Mouse (Mus musculus): ENCODE measurements around the gene Tmem206. TPM values are rescaled to one million over a fixed set of nuclear protein-coding genes. Genes with fewer than 3 reads are reported as not detected.

The Tmem206 gene
- polyA plus RNA-seq, 1 experiment from 2014 or later = 13.1 TPM

DNA sequence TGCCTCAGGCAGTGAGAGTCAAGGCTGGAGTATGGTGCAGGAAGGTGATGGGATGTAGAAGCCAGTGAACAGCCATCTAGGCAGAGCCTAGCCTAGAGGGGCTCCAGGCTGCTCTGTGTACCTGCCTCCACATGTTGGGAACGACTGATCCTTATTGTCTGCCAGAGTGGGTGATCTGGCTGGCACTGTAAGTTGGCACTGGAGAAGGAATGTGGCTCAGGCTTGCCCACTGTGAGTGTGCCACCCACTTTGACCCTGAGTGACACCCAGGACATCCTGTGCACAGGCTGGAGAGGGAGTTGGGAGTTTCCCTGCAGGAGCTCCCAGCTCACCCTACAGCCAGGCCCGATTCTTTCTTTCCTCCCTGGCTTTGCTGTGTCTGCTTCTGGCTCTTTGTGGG is 14.2 kb downstream of the Tmem206 start:
- Histone ChIP-seq H3K9ac (replicated peaks; ENCODE audit: low read depth) (no peak overlapping the region), H3K9me3 (ENCODE audit: low read length) (no peaks in the 10 kb centered on the region), H3K4me1 (ENCODE audit: insufficient read depth, low read depth, low read length) (no peaks in the 10 kb centered on the region), H3K36me3 (ENCODE audit: insufficient read depth, low read length) (0 out of 2 replicates have a peak, but pooled peaks cover 11% of the 10 kb centered on the region), H3K4me3 (ENCODE audit: low read depth, low read length) (no peak overlapping the region), H3K27me3 (replicated peaks; ENCODE audit: insufficient read depth, low read length) (no peaks in the 10 kb centered on the region), H3K4me2 (replicated peaks; ENCODE audit: low read depth, low read length) (no peak overlapping the region), H3K27ac (ENCODE audit: low read length) (no peak overlapping the region)
- ATAC-seq = no peak
- WGBS = 96% methylated on average over 2 of the region's 2 CpGs
- DNase-seq (ENCODE audit: low spot score) = no peak
- no peak for TF ChIP-seq EP300 (IDR thresholded peaks at IDR 0.05)
- TF ChIP-seq CTCF (IDR thresholded peaks at IDR 0.05) = no peak

DNA sequence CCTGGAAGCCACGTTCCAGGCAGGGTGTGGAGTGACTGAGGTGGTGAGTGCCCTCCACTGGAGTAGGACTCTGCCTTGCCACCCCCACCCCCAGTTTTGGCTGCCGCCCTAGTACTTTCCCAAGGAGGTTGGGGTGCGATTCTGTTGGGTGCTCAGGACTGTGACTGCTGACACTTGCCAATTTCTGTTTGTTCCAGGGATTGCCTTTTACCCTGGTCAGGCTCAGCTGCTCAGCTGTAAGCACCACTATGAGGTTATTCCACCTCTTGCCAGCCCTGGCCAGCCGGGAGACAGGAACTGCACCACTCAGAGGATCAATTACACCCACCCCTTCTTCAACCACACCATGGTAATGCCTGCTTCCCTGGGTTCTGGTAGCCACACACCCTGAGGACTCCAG is 14.8 kb downstream of the Tmem206 start:
- Histone ChIP-seq H3K4me1 (ENCODE audit: insufficient read depth, low read depth, low read length) (no peaks in the 10 kb centered on the region), H3K9me3 (ENCODE audit: low read length) (no peaks in the 10 kb centered on the region), H3K27ac (ENCODE audit: low read length) (no peak overlapping the region), H3K4me3 (ENCODE audit: low read depth, low read length) (no peak overlapping the region), H3K27me3 (replicated peaks; ENCODE audit: insufficient read depth, low read length) (no peaks in the 10 kb centered on the region), H3K4me2 (replicated peaks; ENCODE audit: low read depth, low read length) (no peak overlapping the region), H3K36me3 (ENCODE audit: insufficient read depth, low read length) (peaks cover 11% of the 10 kb centered on the region; the same call in 1 of the 2 replicates), H3K9ac (replicated peaks; ENCODE audit: low read depth) (no peak overlapping the region)
- no peak for ATAC-seq
- TF ChIP-seq EP300 (IDR thresholded peaks at IDR 0.05) (no peak), CTCF (IDR thresholded peaks at IDR 0.05) (no peak)
- DNase-seq (ENCODE audit: low spot score) = no peak
- 84% methylated on average over 4 of the region's 4 CpGs for WGBS

DNA sequence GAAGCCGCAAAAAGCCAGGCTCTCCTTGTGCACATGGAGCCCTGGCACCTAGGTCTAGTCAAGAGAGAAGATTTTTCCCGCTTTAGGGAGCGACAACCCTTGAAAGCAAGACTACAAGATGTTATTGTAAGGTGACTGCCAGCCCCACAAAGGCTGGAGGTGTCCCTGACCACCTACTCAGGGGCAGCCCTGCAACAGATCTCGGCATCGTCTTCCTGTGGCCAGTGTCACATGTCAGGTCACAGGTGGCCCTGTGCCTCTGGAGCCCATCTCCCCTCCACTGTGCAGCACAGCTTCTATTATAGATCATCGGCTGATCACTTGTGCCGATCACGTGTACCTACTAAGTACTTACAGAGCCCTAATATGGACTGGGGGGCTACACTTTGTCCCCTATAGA is 21.9 kb downstream of the Tmem206 start:
- peaks cover 9% of the 10 kb centered on the region for H3K36me3 ChIP-seq (ENCODE audit: insufficient read depth, low read length)
- no peak overlapping the region for H3K9ac ChIP-seq (replicated peaks; ENCODE audit: low read depth)
- H3K4me1 ChIP-seq (ENCODE audit: insufficient read depth, low read depth, low read length) = no peaks in the 10 kb centered on the region
- no peak for ATAC-seq
- DNase-seq (ENCODE audit: low spot score) = no peak
- TF ChIP-seq EP300 (IDR thresholded peaks at IDR 0.05) = no peak
- no peak for TF ChIP-seq CTCF (IDR thresholded peaks at IDR 0.05)
- H3K4me2 ChIP-seq (replicated peaks; ENCODE audit: low read depth, low read length) = no peak overlapping the region
- H3K9me3 ChIP-seq (ENCODE audit: low read length) = no peaks in the 10 kb centered on the region
- H3K4me3 ChIP-seq (ENCODE audit: low read depth, low read length) = no peak overlapping the region
- H3K27me3 ChIP-seq (replicated peaks; ENCODE audit: insufficient read depth, low read length) = no peaks in the 10 kb centered on the region
- no peak overlapping the region for H3K27ac ChIP-seq (ENCODE audit: low read length)
- 85% methylated on average over 8 of the region's 8 CpGs for WGBS

DNA sequence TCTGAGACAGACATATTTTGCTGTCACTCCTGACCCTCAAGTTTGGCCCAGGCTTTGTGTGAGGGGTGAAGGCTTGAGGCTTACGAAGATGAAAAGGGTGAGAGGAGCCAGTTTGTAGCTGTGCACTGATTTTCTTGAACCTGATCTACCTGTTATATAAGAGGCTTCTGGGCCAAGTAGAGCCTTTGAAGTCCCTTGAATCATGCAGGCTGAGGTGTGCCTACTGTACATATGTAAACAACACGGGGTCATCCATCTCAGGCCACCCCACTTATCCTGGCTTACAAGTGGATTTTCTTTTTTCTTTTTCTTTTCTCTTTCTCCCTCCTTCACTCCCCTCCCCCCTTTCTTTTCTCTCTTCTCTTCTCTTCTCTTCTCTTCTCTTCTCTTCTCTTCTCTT is 22.9 kb downstream of the Tmem206 start:
- no peak overlapping the region for H3K4me3 ChIP-seq (ENCODE audit: low read depth, low read length)
- ATAC-seq = peak; percentile 59
- H3K27me3 ChIP-seq (replicated peaks; ENCODE audit: insufficient read depth, low read length) = no peaks in the 10 kb centered on the region
- H3K9me3 ChIP-seq (ENCODE audit: low read length) = no peaks in the 10 kb centered on the region
- no peak overlapping the region for H3K9ac ChIP-seq (replicated peaks; ENCODE audit: low read depth)
- peak overlapping the region; percentile 72; the same call in 1 of the 2 replicates for H3K27ac ChIP-seq (ENCODE audit: low read length)
- TF ChIP-seq CTCF (IDR thresholded peaks at IDR 0.05) (no peak), EP300 (IDR thresholded peaks at IDR 0.05) (no peak)
- no peaks in the 10 kb centered on the region for H3K4me1 ChIP-seq (ENCODE audit: insufficient read depth, low read depth, low read length)
- 44% methylated on average over 2 of the region's 2 CpGs for WGBS
- no peak overlapping the region for H3K4me2 ChIP-seq (replicated peaks; ENCODE audit: low read depth, low read length)
- peak; percentile 60 for DNase-seq (ENCODE audit: low spot score)
- H3K36me3 ChIP-seq (ENCODE audit: insufficient read depth, low read length) = peaks cover 15% of the 10 kb centered on the region

DNA sequence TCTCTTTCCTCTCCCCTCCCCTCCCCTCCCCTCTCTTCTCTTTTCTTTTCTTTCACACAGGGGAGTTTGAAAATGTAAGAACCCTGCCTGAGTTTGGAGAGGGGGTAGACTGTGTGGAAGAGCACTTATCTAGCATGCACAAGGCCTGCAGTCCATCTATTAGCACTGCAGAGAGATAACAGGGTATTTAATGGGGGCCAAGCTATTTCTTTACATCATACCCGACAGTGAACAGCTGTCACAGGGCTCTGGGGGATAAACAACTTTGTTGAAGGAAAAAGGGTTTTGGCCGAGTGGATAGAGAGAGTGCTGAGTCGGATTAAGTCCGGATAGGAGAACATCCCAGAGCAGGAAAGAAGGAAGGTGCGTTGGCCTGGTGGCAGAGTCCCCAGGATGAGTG is 23.3 kb downstream of the Tmem206 start:
- Histone ChIP-seq H3K27ac (ENCODE audit: low read length) (peak overlapping the region; percentile 72), H3K4me1 (ENCODE audit: insufficient read depth, low read depth, low read length) (no peaks in the 10 kb centered on the region), H3K27me3 (replicated peaks; ENCODE audit: insufficient read depth, low read length) (no peaks in the 10 kb centered on the region), H3K9me3 (ENCODE audit: low read length) (no peaks in the 10 kb centered on the region), H3K36me3 (ENCODE audit: insufficient read depth, low read length) (peaks cover 19% of the 10 kb centered on the region), H3K4me2 (replicated peaks; ENCODE audit: low read depth, low read length) (no peak overlapping the region), H3K9ac (replicated peaks; ENCODE audit: low read depth) (no peak overlapping the region), H3K4me3 (ENCODE audit: low read depth, low read length) (no peak overlapping the region)
- WGBS = 28% methylated on average over 5 of the region's 5 CpGs
- TF ChIP-seq EP300 (IDR thresholded peaks at IDR 0.05) = peak; percentile 19; the same call in 1 of the 2 replicates
- no peak for TF ChIP-seq CTCF (IDR thresholded peaks at IDR 0.05)
- DNase-seq (ENCODE audit: low spot score) = peak; percentile 80
- ATAC-seq = peak; percentile 81

DNA sequence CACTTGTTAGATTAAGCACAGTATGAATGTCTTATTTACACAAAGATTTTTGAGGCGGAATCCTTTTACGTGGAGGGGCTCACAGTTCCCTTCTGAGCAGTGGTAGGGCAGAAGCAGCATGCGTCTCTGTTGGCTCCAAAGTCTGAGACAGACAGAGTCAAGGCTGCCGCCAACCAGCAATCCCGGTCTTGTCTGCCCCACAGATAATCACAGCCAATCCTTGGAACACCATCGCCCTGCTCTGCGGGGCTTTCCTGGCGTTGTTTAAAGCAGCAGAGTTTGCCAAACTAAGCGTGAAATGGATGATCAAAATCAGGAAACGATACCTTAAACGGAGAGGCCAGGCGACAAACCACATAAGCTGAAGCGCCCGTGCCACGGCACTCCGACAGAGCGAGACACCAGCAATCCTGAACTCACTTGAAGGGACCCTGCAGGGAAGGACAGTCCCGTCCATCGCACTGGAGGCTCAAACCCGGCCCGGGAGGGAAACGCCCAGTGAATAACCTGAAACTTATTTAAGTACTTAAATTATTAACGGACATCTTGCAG is 23.9 kb downstream of the Tmem206 start:
- no peaks in the 10 kb centered on the region for H3K9me3 ChIP-seq (ENCODE audit: low read length)
- no peak for TF ChIP-seq CTCF (IDR thresholded peaks at IDR 0.05)
- no peak for TF ChIP-seq EP300 (IDR thresholded peaks at IDR 0.05)
- peak overlapping the region; percentile 72 for H3K27ac ChIP-seq (ENCODE audit: low read length)
- H3K4me1 ChIP-seq (ENCODE audit: insufficient read depth, low read depth, low read length) = no peaks in the 10 kb centered on the region
- no peak overlapping the region for H3K4me3 ChIP-seq (ENCODE audit: low read depth, low read length)
- H3K36me3 ChIP-seq (ENCODE audit: insufficient read depth, low read length) = peaks cover 23% of the 10 kb centered on the region
- no peak overlapping the region for H3K4me2 ChIP-seq (replicated peaks; ENCODE audit: low read depth, low read length)
- H3K9ac ChIP-seq (replicated peaks; ENCODE audit: low read depth) = no peak overlapping the region
- DNase-seq (ENCODE audit: low spot score) = peak; percentile 41
- peak; percentile 43 for ATAC-seq
- H3K27me3 ChIP-seq (replicated peaks; ENCODE audit: insufficient read depth, low read length) = no peaks in the 10 kb centered on the region
- 56% methylated on average over 23 of the region's 23 CpGs for WGBS

All from lung, postnatal 0 days (tissue).